9 mouse cellular contexts compared by ENCODE assay signal in genomic region chr10:20776640-20777413, GRCm38 (mm10). TPM values are rescaled to one million over a fixed set of nuclear protein-coding genes. Genes with fewer than 3 reads are reported as not detected.
DNase-seq lines count a peak whose midpoint lies in the region; ATAC-seq and TF ChIP-seq lines count a peak whose summit lies in the region.
"Had no signal": no experiment of that assay in that cellular context is flagged by ENCODE, and none has a peak within 500 bp of the region (broad histone marks: within the 10 kb centered on the region; RNA-seq: fewer than 3 reads in every experiment).

No protein-coding gene starts in this region.

- H3K9me3 ChIP-seq in forebrain, embryonic 13.5 days (replicated peaks) = no peaks in the 10 kb centered on the region
- H3K9me3 ChIP-seq in forebrain, embryonic 12.5 days = no peaks in the 10 kb centered on the region
- no peaks in the 10 kb centered on the region for H3K9me3 ChIP-seq in limb, embryonic 14.5 days (ENCODE audit: control insufficient read depth, low read length)
- H3K9me3 ChIP-seq in limb, embryonic 10.5 days (replicated peaks) = no peaks in the 10 kb centered on the region
- H3K9me3 ChIP-seq in forebrain, embryonic 16.5 days (ENCODE audit: control insufficient read depth, low read length) = no peaks in the 10 kb centered on the region
- H3K9me3 ChIP-seq: embryonic facial prominence, embryonic 12.5 days had no signal

- no peaks in the 10 kb centered on the region for H3K36me3 ChIP-seq in forebrain, embryonic 13.5 days (ENCODE audit: poor library complexity, severe bottlenecking)
- no peaks in the 10 kb centered on the region for H3K36me3 ChIP-seq in forebrain, embryonic 12.5 days (replicated peaks)
- H3K36me3 ChIP-seq in limb, embryonic 14.5 days (ENCODE audit: control insufficient read depth, insufficient read depth, low read length) = no peaks in the 10 kb centered on the region
- no peaks in the 10 kb centered on the region for H3K36me3 ChIP-seq in limb, embryonic 10.5 days
- H3K36me3 ChIP-seq in forebrain, embryonic 16.5 days (ENCODE audit: control insufficient read depth, insufficient read depth) = no peaks in the 10 kb centered on the region
- H3K36me3 ChIP-seq: embryonic facial prominence, embryonic 12.5 days had no signal

- DNase-seq in limb, embryonic 14.5 days (ENCODE audit: low spot score) = peak; percentile 32
- no peak for DNase-seq in limb, embryonic 10.5 days (ENCODE audit: low spot score)
- no peak for DNase-seq in layer of hippocampus, postnatal 10 days (ENCODE audit: low spot score in 2 of 2)
- DNase-seq in layer of hippocampus, adult 8-10 months (ENCODE audit: low spot score in 2 of 2) = no peak

- no peaks in the 10 kb centered on the region for H3K4me1 ChIP-seq in forebrain, embryonic 13.5 days
- H3K4me1 ChIP-seq in forebrain, embryonic 12.5 days = no peaks in the 10 kb centered on the region
- H3K4me1 ChIP-seq in limb, embryonic 14.5 days (ENCODE audit: control insufficient read depth, insufficient read depth, low read length) = no peaks in the 10 kb centered on the region
- no peaks in the 10 kb centered on the region for H3K4me1 ChIP-seq in limb, embryonic 10.5 days
- 0 out of 2 replicates have a peak, but pooled peaks cover 2% of the 10 kb centered on the region for H3K4me1 ChIP-seq in forebrain, embryonic 16.5 days (replicated peaks; ENCODE audit: control insufficient read depth, insufficient read depth, low read length)
- H3K4me1 ChIP-seq: embryonic facial prominence, embryonic 12.5 days had no signal

- TF ChIP-seq POLR2A in limb, embryonic 14.5 days (IDR thresholded peaks at IDR 0.05; ENCODE audit: borderline replicate concordance, extremely low read depth, insufficient read depth, insufficient read length) = no peak

- ATAC-seq in forebrain, embryonic 13.5 days = peak; percentile 59
- no peak for ATAC-seq in forebrain, embryonic 12.5 days (ENCODE audit: low FRiP score)
- no peak for ATAC-seq in limb, embryonic 14.5 days (ENCODE audit: low FRiP score, low read depth)
- ATAC-seq in forebrain, embryonic 16.5 days = peak; percentile 59; the same call in 1 of the 2 replicates
- peak; percentile 84 for ATAC-seq in megakaryocyte-erythroid progenitor cell, adult 5-6 weeks (replicated peaks; ENCODE audit: low FRiP score, low TSS enrichment, poor library complexity, severe bottlenecking)

- no peaks in the 10 kb centered on the region for H3K27me3 ChIP-seq in forebrain, embryonic 13.5 days
- no peaks in the 10 kb centered on the region for H3K27me3 ChIP-seq in forebrain, embryonic 12.5 days
- no peaks in the 10 kb centered on the region for H3K27me3 ChIP-seq in limb, embryonic 14.5 days (ENCODE audit: control insufficient read depth, insufficient read depth, low read length)
- no peaks in the 10 kb centered on the region for H3K27me3 ChIP-seq in limb, embryonic 10.5 days (ENCODE audit: low read depth, poor library complexity, severe bottlenecking)
- H3K27me3 ChIP-seq in forebrain, embryonic 16.5 days (replicated peaks; ENCODE audit: control insufficient read depth, insufficient read depth, low read length) = no peaks in the 10 kb centered on the region
- H3K27me3 ChIP-seq: embryonic facial prominence, embryonic 12.5 days had no signal

- H3K27ac ChIP-seq in forebrain, embryonic 13.5 days = no peak overlapping the region
- no peak overlapping the region for H3K27ac ChIP-seq in forebrain, embryonic 12.5 days
- H3K27ac ChIP-seq in limb, embryonic 14.5 days (replicated peaks; ENCODE audit: low read depth, low read length) = no peak overlapping the region
- H3K27ac ChIP-seq in limb, embryonic 10.5 days = no peak overlapping the region
- H3K27ac ChIP-seq in forebrain, embryonic 16.5 days (ENCODE audit: low read length) = no peak overlapping the region
- H3K27ac ChIP-seq: embryonic facial prominence, embryonic 12.5 days had no signal

- H3K9ac ChIP-seq in forebrain, embryonic 13.5 days = no peak overlapping the region
- H3K9ac ChIP-seq in forebrain, embryonic 12.5 days = no peak overlapping the region
- H3K9ac ChIP-seq in limb, embryonic 14.5 days (ENCODE audit: low read depth, low read length, severe bottlenecking) = no peak overlapping the region
- H3K9ac ChIP-seq in forebrain, embryonic 16.5 days (replicated peaks; ENCODE audit: low read depth, low read length) = no peak overlapping the region
- H3K9ac ChIP-seq: embryonic facial prominence, embryonic 12.5 days had no signal

- H3K4me3 ChIP-seq in forebrain, embryonic 13.5 days = no peak overlapping the region
- H3K4me3 ChIP-seq in forebrain, embryonic 12.5 days (replicated peaks) = no peak overlapping the region
- H3K4me3 ChIP-seq in limb, embryonic 14.5 days (replicated peaks; ENCODE audit: low read length) = no peak overlapping the region
- no peak overlapping the region for H3K4me3 ChIP-seq in limb, embryonic 10.5 days
- H3K4me3 ChIP-seq in forebrain, embryonic 16.5 days (replicated peaks; ENCODE audit: low read length) = no peak overlapping the region
- H3K4me3 ChIP-seq: embryonic facial prominence, embryonic 12.5 days had no signal

- H3K4me2 ChIP-seq in forebrain, embryonic 13.5 days = no peak overlapping the region
- no peak overlapping the region for H3K4me2 ChIP-seq in forebrain, embryonic 12.5 days
- no peak overlapping the region for H3K4me2 ChIP-seq in limb, embryonic 14.5 days (replicated peaks; ENCODE audit: low read depth, low read length, severe bottlenecking)
- no peak overlapping the region for H3K4me2 ChIP-seq in forebrain, embryonic 16.5 days (ENCODE audit: low read length)
- H3K4me2 ChIP-seq: embryonic facial prominence, embryonic 12.5 days had no signal

- 69% methylated on average over 11 of the region's 11 CpGs for WGBS in forebrain, embryonic 13.5 days
- WGBS in forebrain, embryonic 12.5 days = 79% methylated on average over 11 of the region's 11 CpGs
- 61% methylated on average over 11 of the region's 11 CpGs for WGBS in limb, embryonic 14.5 days
- 95% methylated on average over 11 of the region's 11 CpGs for WGBS in limb, embryonic 10.5 days
- WGBS in forebrain, embryonic 16.5 days = 54% methylated on average over 11 of the region's 11 CpGs

RNA-seq across cellular contexts. Expression of gene Pde7b, which starts 51.9 kb away (rescaled TPM):
- 1.8 and 2.6 TPM in 2 replicates for polyA plus RNA-seq in forebrain, embryonic 13.5 days (2015; fragmentation: Nextera tagmentation; extraction: Ambion mirVana)
- 2.3 and 2.5 TPM in 2 replicates for polyA plus RNA-seq in forebrain, embryonic 12.5 days (2016; fragmentation: Nextera tagmentation; extraction: Ambion mirVana)
- polyA plus RNA-seq in limb, embryonic 14.5 days (2012; rRNA removed) = 8.8 and 10.5 TPM in 2 replicates
- 7.0 and 11.0 TPM in 2 replicates for polyA plus RNA-seq in limb, embryonic 14.5 days (2014; fragmentation: Nextera tagmentation; extraction: Ambion mirVana)
- polyA plus RNA-seq in limb, embryonic 10.5 days (2016; fragmentation: Nextera tagmentation; extraction: Ambion mirVana) = 0.80 and 2.1 TPM in 2 replicates
- polyA plus RNA-seq in forebrain, embryonic 16.5 days (2015; fragmentation: Nextera tagmentation; extraction: Ambion mirVana) = 2.8 and 4.5 TPM in 2 replicates
- 2.5 TPM in 1 of 2 replicates, not detected in the other for total RNA-seq in megakaryocyte-erythroid progenitor cell, adult 5-6 weeks (2014; fragmentation: Nextera tagmentation)
- not detected in 2 replicates for total RNA-seq in megakaryocyte-erythroid progenitor cell, adult 5-6 weeks (2017)
- total RNA-seq in layer of hippocampus, postnatal 10 days (2021) = 10 to 100 TPM; 12.1 TPM
- total RNA-seq in layer of hippocampus, adult 8-10 months (2022) = 10 to 100 TPM; 17.9 to 26.5 (median 22.1) TPM

Comparison
In these comparisons a context has a peak if more than half of its experiments do, and no peak if none do; other contexts are left out.
1. ATAC-seq: peak in forebrain, embryonic 13.5 days (single experiment), forebrain, embryonic 16.5 days (single experiment) and megakaryocyte-erythroid progenitor cell, adult 5-6 weeks (single experiment); none in forebrain, embryonic 12.5 days (single experiment) and limb, embryonic 14.5 days (single experiment).